Mouse (Mus musculus) stomach, embryonic 14.5 days (tissue): ENCODE data around the gene Cox7b. TPM values are rescaled to one million over a fixed set of nuclear protein-coding genes. Genes with fewer than 3 reads are reported as not detected.

Experiments
- ATAC-seq: fragments of 200-750 bp; cut with Nextera tagmentation; 2 replicates; pipeline ENCODE4 v1.8.0; 2017; ENCODE audit warnings: low read depth, moderate TSS enrichment; ENCODE audit not compliant: insufficient number of reproducible peaks, insufficient read depth, low FRiP score
- H3K27ac ChIP-seq: fragments of 300-500 bp; sonication (generic); 2 replicates; pipeline ENCODE4 v1.5.1; 2014; ENCODE audit warnings: mild to moderate bottlenecking, low read length, moderate library complexity, mixed read lengths
- H3K27me3 ChIP-seq: fragments of 300-500 bp; sonication (generic); 2 replicates; pipeline ENCODE4 v1.6.1; 2014; ENCODE audit warnings: low read length, control low read depth, mixed read lengths; ENCODE audit not compliant: control insufficient read depth, insufficient read depth
- H3K36me3 ChIP-seq: fragments of 300-500 bp; sonication (generic); 2 replicates; pipeline ENCODE4 v1.6.1; 2014; ENCODE audit warnings: mild to moderate bottlenecking, control low read depth, low read length, moderate library complexity, mixed read lengths; ENCODE audit not compliant: control insufficient read depth, insufficient read depth
- H3K4me1 ChIP-seq: fragments of 300-500 bp; sonication (generic); 2 replicates; pipeline ENCODE4 v1.6.1; 2014; ENCODE audit warnings: low read length, control low read depth, mixed read lengths; ENCODE audit not compliant: control insufficient read depth, insufficient read depth
- H3K4me2 ChIP-seq: fragments of 300-500 bp; sonication (generic); replicated peaks from 2 replicates; pipeline ENCODE4 v1.6.1; 2014; ENCODE audit warnings: low read depth, low read length, control low read depth
- H3K4me3 ChIP-seq: fragments of 300-500 bp; sonication (generic); 2 replicates; pipeline ENCODE4 v1.5.1; 2014; ENCODE audit warnings: low read depth, low read length, control low read depth
- H3K9ac ChIP-seq: fragments of 300-500 bp; sonication (generic); replicated peaks from 2 replicates; pipeline ENCODE4 v1.6.1; 2014; ENCODE audit warnings: low read depth, mild to moderate bottlenecking, control low read depth, low read length, moderate library complexity, mixed read lengths
- H3K9me3 ChIP-seq: fragments of 300-500 bp; sonication (generic); 2 replicates; pipeline ENCODE4 v1.6.1; 2016; ENCODE audit warnings: low read depth, low read length, control low read depth; ENCODE audit not compliant: control insufficient read depth
- WGBS: fragments of 180-500 bp; shearing (Covaris S2); extraction: QIAGEN DNeasy Blood & Tissue Kit; methylation state at CpG from one replicate; pipeline ENCODE4 v1.1.7; 2014; 5-methylcytosine and 5-hydroxymethylcytosine counted together
- polyA plus RNA-seq: library from polyadenylated mRNA; unstranded; fragments of >200 nt; fragmentation: Nextera tagmentation; extraction: Ambion mirVana; gene quantifications from 2 replicates; pipeline ENCODE4 v1.2.1, GENCODE M21; 2014

The Cox7b gene
- polyA plus RNA-seq, 1 experiment from 2014 or later, result 401 TPM

GRCm38 (mm10) chrX:106017516-106017915, 2.0 kb downstream of the Cox7b start:
- no peak overlapping the region for H3K27ac ChIP-seq
- no peak for ATAC-seq
- no peak overlapping the region; the same call in 1 of the 2 replicates for H3K4me2 ChIP-seq
- no peak overlapping the region for H3K4me3 ChIP-seq
- peaks cover 8% of the 10 kb centered on the region; the same call in 1 of the 2 replicates for H3K36me3 ChIP-seq
- no peak overlapping the region for H3K9ac ChIP-seq
- no peaks in the 10 kb centered on the region for H3K9me3 ChIP-seq
- H3K27me3 ChIP-seq, result no peaks in the 10 kb centered on the region
- WGBS, result 91% methylated on average over 4 of the region's 4 CpGs
- H3K4me1 ChIP-seq, result no peaks in the 10 kb centered on the region

GRCm38 (mm10) chrX:106026418-106027342, 11.2 kb downstream of the Cox7b start, which contains the start of gene Atp7a:
Gene Atp7a (plus strand): TSS chrX:106027276.
- H3K4me3 ChIP-seq, result peak within 1 kb of the TSS; percentile 50
- H3K4me2 ChIP-seq, result peak within 1 kb of the TSS; percentile 43
- peak; percentile 95 for ATAC-seq
- H3K36me3 ChIP-seq, result peaks cover 4% of the 10 kb centered on the region; the same call in 1 of the 2 replicates
- H3K27me3 ChIP-seq, result no peaks in the 10 kb centered on the region
- H3K27ac ChIP-seq, result peak within 1 kb of the TSS; percentile 59; the same call in 1 of the 2 replicates
- H3K9me3 ChIP-seq, result no peaks in the 10 kb centered on the region
- peak within 1 kb of the TSS; percentile 43 for H3K9ac ChIP-seq
- WGBS, result 24% methylated on average over 36 of the region's 36 CpGs
- no peaks in the 10 kb centered on the region for H3K4me1 ChIP-seq

- Histone ChIP-seq H3K27me3 (no peaks in the 10 kb centered on the region), H3K27ac (peak overlapping the region; percentile 59; the same call in 1 of the 2 replicates), H3K4me2 (peak overlapping the region; percentile 43; the same call in 1 of the 2 replicates), H3K9ac (peak overlapping the region; percentile 43), H3K9me3 (no peaks in the 10 kb centered on the region), H3K4me3 (peak overlapping the region; percentile 50), H3K36me3 (no peaks in the 10 kb centered on the region), H3K4me1 (no peaks in the 10 kb centered on the region)
- 22% methylated on average over 8 of the region's 8 CpGs for WGBS
- no peak; the same call in 1 of the 2 replicates for ATAC-seq
These were observed 11.8 kb downstream of the Cox7b start for GRCm38 (mm10) chrX:106027343-106027674.

GRCm38 (mm10) chrX:106030176-106030575, 14.7 kb downstream of the Cox7b start:
- 56% methylated on average over 5 of the region's 5 CpGs for WGBS
- peak overlapping the region; percentile 18; the same call in 1 of the 2 replicates for H3K4me2 ChIP-seq

GRCm38 (mm10) chrX:106031124-106031523, 15.6 kb downstream of the Cox7b start:
- ATAC-seq, result no peak
- Histone ChIP-seq H3K27me3 (no peaks in the 10 kb centered on the region), H3K4me1 (no peaks in the 10 kb centered on the region), H3K9me3 (no peaks in the 10 kb centered on the region), H3K9ac (no peak overlapping the region), H3K27ac (no peak overlapping the region), H3K36me3 (no peaks in the 10 kb centered on the region), H3K4me3 (no peak overlapping the region), H3K4me2 (no peak overlapping the region)

More at GRCm38 (mm10) chrX:106030176-106030575, 14.7 kb downstream of the Cox7b start:
- H3K9ac ChIP-seq, result no peak overlapping the region
- no peak for ATAC-seq
- H3K4me1 ChIP-seq, result no peaks in the 10 kb centered on the region
- no peak overlapping the region for H3K4me3 ChIP-seq
- no peaks in the 10 kb centered on the region for H3K27me3 ChIP-seq
- H3K27ac ChIP-seq, result no peak overlapping the region
- no peaks in the 10 kb centered on the region for H3K36me3 ChIP-seq
- no peaks in the 10 kb centered on the region for H3K9me3 ChIP-seq

- Histone ChIP-seq H3K9me3 (no peaks in the 10 kb centered on the region), H3K36me3 (no peaks in the 10 kb centered on the region), H3K27me3 (no peaks in the 10 kb centered on the region), H3K27ac (no peak overlapping the region), H3K4me1 (no peaks in the 10 kb centered on the region), H3K4me2 (no peak overlapping the region), H3K4me3 (no peak overlapping the region), H3K9ac (no peak overlapping the region)
- ATAC-seq, result no peak
- 69% methylated on average over 2 of the region's 2 CpGs for WGBS
These were observed 20.2 kb downstream of the Cox7b start for GRCm38 (mm10) chrX:106035727-106036126.

GRCm38 (mm10) chrX:106037185-106037752, 21.8 kb downstream of the Cox7b start:
- no peak overlapping the region for H3K4me3 ChIP-seq
- H3K4me1 ChIP-seq, result 0 out of 2 replicates have a peak, but pooled peaks cover 2% of the 10 kb centered on the region
- no peaks in the 10 kb centered on the region for H3K27me3 ChIP-seq
- no peak overlapping the region for H3K9ac ChIP-seq
- peak; percentile 33; the same call in 1 of the 2 replicates for ATAC-seq
- no peak overlapping the region for H3K4me2 ChIP-seq
- no peaks in the 10 kb centered on the region for H3K9me3 ChIP-seq
- H3K27ac ChIP-seq, result peak overlapping the region; percentile 61; the same call in 1 of the 2 replicates
- no peaks in the 10 kb centered on the region for H3K36me3 ChIP-seq
- 60% methylated on average over 3 of the region's 3 CpGs for WGBS

GRCm38 (mm10) chrX:106043863-106044617, 28.5 kb downstream of the Cox7b start:
- ATAC-seq, result no peak
- no peaks in the 10 kb centered on the region for H3K27me3 ChIP-seq
- 42% methylated on average over 8 of the region's 8 CpGs for WGBS
- peaks cover 15% of the 10 kb centered on the region; the same call in 1 of the 2 replicates for H3K4me1 ChIP-seq
- H3K27ac ChIP-seq, result peak overlapping the region; percentile 48
- H3K4me2 ChIP-seq, result 0 out of 2 replicates have a peak overlapping the region, but pooled peaks have one; percentile 3
- no peak overlapping the region for H3K4me3 ChIP-seq
- H3K9ac ChIP-seq, result no peak overlapping the region
- H3K9me3 ChIP-seq, result no peaks in the 10 kb centered on the region
- H3K36me3 ChIP-seq, result no peaks in the 10 kb centered on the region
